In genomic region chr5:121546530-121546895, GRCm38 (mm10) we compare ENCODE assay signal across 8 mouse cellular contexts. TPM values are rescaled to one million over a fixed set of nuclear protein-coding genes. Genes with fewer than 3 reads are reported as not detected.
DNase-seq lines count a peak whose midpoint lies in the region; ATAC-seq and TF ChIP-seq lines count a peak whose summit lies in the region.

No protein-coding gene starts in this region.

- peak overlapping the region; percentile 99 for H3K4me3 ChIP-seq in gastrocnemius, adult 2 months
- H3K4me3 ChIP-seq in cerebellum, adult 2 months (replicated peaks; ENCODE audit: insufficient read depth, low read depth, low read length) = peak overlapping the region; percentile 9
- H3K4me3 ChIP-seq in forebrain, postnatal 0 days (ENCODE audit: low read depth, low read length) = peak overlapping the region; percentile 98
- peak overlapping the region; percentile 95 for H3K4me3 ChIP-seq in intestine, postnatal 0 days (ENCODE audit: low read depth, low read length)
- H3K4me3 ChIP-seq in limb, embryonic 11.5 days (ENCODE audit: low read depth, low read length) = peak overlapping the region; percentile 100
- H3K4me3 ChIP-seq in midbrain, embryonic 11.5 days (ENCODE audit: low read depth, low read length) = peak overlapping the region; percentile 100

- peak overlapping the region; percentile 57 for H3K4me2 ChIP-seq in forebrain, postnatal 0 days (ENCODE audit: low read depth)
- H3K4me2 ChIP-seq in intestine, postnatal 0 days (replicated peaks; ENCODE audit: low read depth) = peak overlapping the region; percentile 76
- H3K4me2 ChIP-seq in limb, embryonic 11.5 days (ENCODE audit: low read depth, severe bottlenecking) = peak overlapping the region; percentile 41
- H3K4me2 ChIP-seq in midbrain, embryonic 11.5 days = peak overlapping the region; percentile 50

- no peak for ATAC-seq in forebrain, postnatal 0 days
- peak; percentile 23; the same call in 1 of the 2 replicates for ATAC-seq in intestine, postnatal 0 days
- no peak for ATAC-seq in limb, embryonic 11.5 days (ENCODE audit: insufficient number of reproducible peaks, low FRiP score, low TSS enrichment, low read depth)
- 0 out of 2 replicates have a peak, but pooled peaks have one; percentile 19 for ATAC-seq in midbrain, embryonic 11.5 days (ENCODE audit: low FRiP score)

- peak overlapping the region; percentile 99 for H3K27ac ChIP-seq in gastrocnemius, adult 2 months
- no peak overlapping the region for H3K27ac ChIP-seq in cerebellum, adult 2 months (ENCODE audit: insufficient read depth, low read length)
- H3K27ac ChIP-seq in forebrain, postnatal 0 days (ENCODE audit: low read depth, low read length) = peak overlapping the region; percentile 99
- H3K27ac ChIP-seq in intestine, postnatal 0 days (ENCODE audit: low read depth, low read length) = peak overlapping the region; percentile 97
- H3K27ac ChIP-seq in limb, embryonic 11.5 days (replicated peaks; ENCODE audit: low read depth, low read length) = no peak overlapping the region
- H3K27ac ChIP-seq in midbrain, embryonic 11.5 days (ENCODE audit: low read depth, low read length) = no peak overlapping the region

- intact Hi-C loops in gastrocnemius, adult 2 months (cut with DNase I) = loop anchor here (5.0 kb wide), 1 partner anchor 56 kb away; no protein-coding TSS in a partner anchor
- intact Hi-C loops in gastrocnemius, postnatal 36 days (cut with DNase I) = loop anchor here (2.0 kb wide), 1 partner anchor 58 kb away; no protein-coding TSS in a partner anchor

- peak; percentile 72 for TF ChIP-seq CTCF in gastrocnemius, adult 2 months (IDR thresholded peaks at IDR 0.05)
- TF ChIP-seq CTCF in cerebellum, adult 2 months (IDR thresholded peaks at IDR 0.05; ENCODE audit: borderline replicate concordance, insufficient read depth, low read depth, low read length) = no peak
- TF ChIP-seq CTCF in forebrain, postnatal 0 days (IDR thresholded peaks at IDR 0.05; ENCODE audit: low read depth) = peak; percentile 60
- TF ChIP-seq CTCF in intestine, postnatal 0 days (IDR thresholded peaks at IDR 0.05; ENCODE audit: low read depth) = peak; percentile 82

- H3K9ac ChIP-seq in forebrain, postnatal 0 days = peak overlapping the region; percentile 97
- peak overlapping the region; percentile 100 for H3K9ac ChIP-seq in intestine, postnatal 0 days (ENCODE audit: low read depth, low read length)
- peak overlapping the region; percentile 98 for H3K9ac ChIP-seq in limb, embryonic 11.5 days (ENCODE audit: low read length)
- peak overlapping the region; percentile 98 for H3K9ac ChIP-seq in midbrain, embryonic 11.5 days (ENCODE audit: low read length)

- no peak for TF ChIP-seq POLR2A in cerebellum, adult 2 months (IDR thresholded peaks at IDR 0.05; ENCODE audit: borderline replicate concordance, insufficient read depth, low read length)

- peak; percentile 67 for DNase-seq in gastrocnemius, adult 2 months
- DNase-seq in gastrocnemius, postnatal 36 days = no peak
- DNase-seq in cerebellum, adult 2 months = peak; percentile 32 to 38
- peak; percentile 44 for DNase-seq in forebrain, postnatal 0 days
- peak; percentile 59 for DNase-seq in limb, embryonic 11.5 days (ENCODE audit: low spot score)
- peak; percentile 89 for DNase-seq in midbrain, embryonic 11.5 days (ENCODE audit: low spot score, missing footprints)
- peak; percentile 25 to 44 for DNase-seq in spleen, postnatal 14 days (ENCODE audit: low spot score in 2 of 2)

- no peaks in the 10 kb centered on the region for H3K27me3 ChIP-seq in cerebellum, adult 2 months (ENCODE audit: control insufficient read depth, insufficient read depth, low read length)
- H3K27me3 ChIP-seq in forebrain, postnatal 0 days (ENCODE audit: insufficient read depth, low read length) = no peaks in the 10 kb centered on the region
- no peaks in the 10 kb centered on the region for H3K27me3 ChIP-seq in intestine, postnatal 0 days (replicated peaks; ENCODE audit: control insufficient read depth, insufficient read depth, low read length)
- H3K27me3 ChIP-seq in limb, embryonic 11.5 days (ENCODE audit: control insufficient read depth, insufficient read depth, low read length) = no peaks in the 10 kb centered on the region
- H3K27me3 ChIP-seq in midbrain, embryonic 11.5 days (ENCODE audit: control insufficient read depth, insufficient read depth, low read length) = no peaks in the 10 kb centered on the region

- no peaks in the 10 kb centered on the region for H3K9me3 ChIP-seq in forebrain, postnatal 0 days (ENCODE audit: low read length)
- H3K9me3 ChIP-seq in intestine, postnatal 0 days (ENCODE audit: control insufficient read depth) = no peaks in the 10 kb centered on the region
- no peaks in the 10 kb centered on the region for H3K9me3 ChIP-seq in limb, embryonic 11.5 days (ENCODE audit: control insufficient read depth, low read length)
- no peaks in the 10 kb centered on the region for H3K9me3 ChIP-seq in midbrain, embryonic 11.5 days (ENCODE audit: control insufficient read depth, low read length)

- no peaks in the 10 kb centered on the region; the same call in 1 of the 2 replicates for H3K4me1 ChIP-seq in cerebellum, adult 2 months (ENCODE audit: control insufficient read depth, insufficient read depth, low read length)
- H3K4me1 ChIP-seq in forebrain, postnatal 0 days (ENCODE audit: insufficient read depth) = peaks cover 10% of the 10 kb centered on the region
- 0 out of 2 replicates have a peak, but pooled peaks cover 6% of the 10 kb centered on the region for H3K4me1 ChIP-seq in intestine, postnatal 0 days (replicated peaks; ENCODE audit: control insufficient read depth, insufficient read depth, low read length)
- peaks cover 8% of the 10 kb centered on the region for H3K4me1 ChIP-seq in limb, embryonic 11.5 days (ENCODE audit: control insufficient read depth, insufficient read depth, low read length)
- peaks cover 15% of the 10 kb centered on the region for H3K4me1 ChIP-seq in midbrain, embryonic 11.5 days (ENCODE audit: control insufficient read depth, insufficient read depth, low read length)

- 28% methylated on average over 6 of the region's 6 CpGs for WGBS in cerebellum, adult 2 months
- WGBS in forebrain, postnatal 0 days = 33% methylated on average over 6 of the region's 6 CpGs
- 15% methylated on average over 6 of the region's 6 CpGs for WGBS in intestine, postnatal 0 days
- 42% methylated on average over 6 of the region's 6 CpGs for WGBS in limb, embryonic 11.5 days
- WGBS in midbrain, embryonic 11.5 days = 40% methylated on average over 6 of the region's 6 CpGs

- H3K36me3 ChIP-seq in forebrain, postnatal 0 days (ENCODE audit: insufficient read depth) = no peaks in the 10 kb centered on the region
- H3K36me3 ChIP-seq in intestine, postnatal 0 days (ENCODE audit: control insufficient read depth, insufficient read depth) = no peaks in the 10 kb centered on the region
- no peaks in the 10 kb centered on the region for H3K36me3 ChIP-seq in limb, embryonic 11.5 days (ENCODE audit: control insufficient read depth, insufficient read depth, low read length)
- H3K36me3 ChIP-seq in midbrain, embryonic 11.5 days (ENCODE audit: control insufficient read depth, insufficient read depth, low read length) = no peaks in the 10 kb centered on the region

RNA-seq across cellular contexts. Expression of gene Mapkapk5, which starts 0.8 kb away (rescaled TPM):
- total RNA-seq in gastrocnemius, adult 2 months (2021) = 100 to 1,000 TPM; 100 to 131 TPM
- total RNA-seq in gastrocnemius, postnatal 36 days (2021) = 10 to 100 TPM; 79.5 to 81.0 TPM
- polyA plus RNA-seq in cerebellum, adult 2 months (2012; rRNA removed) = 88.2 and 94.9 TPM in 2 replicates
- total RNA-seq in forebrain, postnatal 0 days (2014; rRNA removed) = 83.1 and 99.3 TPM in 2 replicates
- 47.5 and 50.1 TPM in 2 replicates for polyA plus RNA-seq in forebrain, postnatal 0 days (2015; fragmentation: Nextera tagmentation; extraction: Ambion mirVana)
- polyA plus RNA-seq in intestine, postnatal 0 days (2015; fragmentation: Nextera tagmentation; extraction: Ambion mirVana) = 36.7 and 36.9 TPM in 2 replicates
- polyA plus RNA-seq in limb, embryonic 11.5 days (2014; fragmentation: Nextera tagmentation; extraction: Ambion mirVana) = 54.5 and 57.9 TPM in 2 replicates
- polyA plus RNA-seq in midbrain, embryonic 11.5 days (2014; fragmentation: Nextera tagmentation; extraction: Ambion mirVana) = 52.1 and 53.5 TPM in 2 replicates

RNA-seq across cellular contexts. Expression of gene Adam1a, which starts 1.2 kb away (rescaled TPM):
- total RNA-seq in gastrocnemius, adult 2 months (2021) = 1 to 10 TPM; 2.0 to 3.0 TPM
- 1 to 10 TPM; 1.6 to 1.7 TPM for total RNA-seq in gastrocnemius, postnatal 36 days (2021)
- 30.6 and 31.5 TPM in 2 replicates for polyA plus RNA-seq in cerebellum, adult 2 months (2012; rRNA removed)
- 16.2 and 20.1 TPM in 2 replicates for total RNA-seq in forebrain, postnatal 0 days (2014; rRNA removed)
- polyA plus RNA-seq in forebrain, postnatal 0 days (2015; fragmentation: Nextera tagmentation; extraction: Ambion mirVana) = 0.55 and 1.3 TPM in 2 replicates
- polyA plus RNA-seq in intestine, postnatal 0 days (2015; fragmentation: Nextera tagmentation; extraction: Ambion mirVana) = 0.39 and 0.51 TPM in 2 replicates
- 2.2 and 2.3 TPM in 2 replicates for polyA plus RNA-seq in limb, embryonic 11.5 days (2014; fragmentation: Nextera tagmentation; extraction: Ambion mirVana)
- polyA plus RNA-seq in midbrain, embryonic 11.5 days (2014; fragmentation: Nextera tagmentation; extraction: Ambion mirVana) = 2.2 and 3.0 TPM in 2 replicates

RNA-seq across cellular contexts. Expression of gene Gm42878, which starts 1.2 kb away (rescaled TPM):
- total RNA-seq in gastrocnemius, adult 2 months (2021) = not detected
- not detected for total RNA-seq in gastrocnemius, postnatal 36 days (2021)
- 0.21 TPM in 2 replicates for polyA plus RNA-seq in cerebellum, adult 2 months (2012; rRNA removed)
- total RNA-seq in forebrain, postnatal 0 days (2014; rRNA removed) = 0.24 and 0.31 TPM in 2 replicates
- 0.43 TPM in 1 of 2 replicates, not detected in the other for polyA plus RNA-seq in forebrain, postnatal 0 days (2015; fragmentation: Nextera tagmentation; extraction: Ambion mirVana)
- not detected in 2 replicates for polyA plus RNA-seq in intestine, postnatal 0 days (2015; fragmentation: Nextera tagmentation; extraction: Ambion mirVana)
- polyA plus RNA-seq in limb, embryonic 11.5 days (2014; fragmentation: Nextera tagmentation; extraction: Ambion mirVana) = not detected in 2 replicates
- not detected in 2 replicates for polyA plus RNA-seq in midbrain, embryonic 11.5 days (2014; fragmentation: Nextera tagmentation; extraction: Ambion mirVana)

RNA-seq across cellular contexts. Expression of gene Adam1b, which starts 43.3 kb away (rescaled TPM):
- not detected for total RNA-seq in gastrocnemius, adult 2 months (2021)
- total RNA-seq in gastrocnemius, postnatal 36 days (2021) = not detected
- not detected in 2 replicates for polyA plus RNA-seq in cerebellum, adult 2 months (2012; rRNA removed)
- not detected in 2 replicates for total RNA-seq in forebrain, postnatal 0 days (2014; rRNA removed)
- not detected in 2 replicates for polyA plus RNA-seq in forebrain, postnatal 0 days (2015; fragmentation: Nextera tagmentation; extraction: Ambion mirVana)
- polyA plus RNA-seq in intestine, postnatal 0 days (2015; fragmentation: Nextera tagmentation; extraction: Ambion mirVana) = 0.04 TPM in 1 of 2 replicates, not detected in the other
- not detected in 2 replicates for polyA plus RNA-seq in limb, embryonic 11.5 days (2014; fragmentation: Nextera tagmentation; extraction: Ambion mirVana)
- polyA plus RNA-seq in midbrain, embryonic 11.5 days (2014; fragmentation: Nextera tagmentation; extraction: Ambion mirVana) = 0.07 TPM in 1 of 2 replicates, not detected in the other

RNA-seq across cellular contexts. Expression of gene Aldh2, which starts 47.1 kb away (rescaled TPM):
- total RNA-seq in gastrocnemius, adult 2 months (2021) = 100 to 1,000 TPM; 116 to 287 TPM
- 100 to 1,000 TPM; 112 to 171 TPM for total RNA-seq in gastrocnemius, postnatal 36 days (2021)
- 174 and 192 TPM in 2 replicates for polyA plus RNA-seq in cerebellum, adult 2 months (2012; rRNA removed)
- total RNA-seq in forebrain, postnatal 0 days (2014; rRNA removed) = 68.1 and 77.2 TPM in 2 replicates
- polyA plus RNA-seq in forebrain, postnatal 0 days (2015; fragmentation: Nextera tagmentation; extraction: Ambion mirVana) = 89.0 and 115 TPM in 2 replicates
- polyA plus RNA-seq in intestine, postnatal 0 days (2015; fragmentation: Nextera tagmentation; extraction: Ambion mirVana) = 179 and 181 TPM in 2 replicates
- polyA plus RNA-seq in limb, embryonic 11.5 days (2014; fragmentation: Nextera tagmentation; extraction: Ambion mirVana) = 80.1 and 111 TPM in 2 replicates
- polyA plus RNA-seq in midbrain, embryonic 11.5 days (2014; fragmentation: Nextera tagmentation; extraction: Ambion mirVana) = 53.3 and 54.9 TPM in 2 replicates

Comparison
In these comparisons a context has a peak if more than half of its experiments do, and no peak if none do; other contexts are left out.
1. DNase-seq: peak in gastrocnemius, adult 2 months (single experiment), cerebellum, adult 2 months (2 of 2), forebrain, postnatal 0 days (single experiment), limb, embryonic 11.5 days (single experiment), midbrain, embryonic 11.5 days (single experiment) and spleen, postnatal 14 days (2 of 2); none in gastrocnemius, postnatal 36 days (0 of 2).
2. H3K27ac ChIP-seq: peak in gastrocnemius, adult 2 months (single experiment), forebrain, postnatal 0 days (single experiment) and intestine, postnatal 0 days (single experiment); none in cerebellum, adult 2 months (single experiment), limb, embryonic 11.5 days (single experiment) and midbrain, embryonic 11.5 days (single experiment).
3. H3K4me3 ChIP-seq: peak in every context shown above with its lines; median percentile 100 in limb, embryonic 11.5 days; 100 in midbrain, embryonic 11.5 days; 99 in gastrocnemius, adult 2 months; 98 in forebrain, postnatal 0 days; 95 in intestine, postnatal 0 days; 9 in cerebellum, adult 2 months.
4. ATAC-seq: peak in intestine, postnatal 0 days (single experiment) and midbrain, embryonic 11.5 days (single experiment); none in forebrain, postnatal 0 days (single experiment) and limb, embryonic 11.5 days (single experiment).
5. Peak in every context shown above with its lines, with median percentiles within 50 percentile points of each other: H3K4me2 ChIP-seq and H3K9ac ChIP-seq.